Mouse (Mus musculus) adrenal gland (tissue): Measurements from ENCODE around the gene Atad5.

Source experiments
- intact Hi-C: fragments of 180-260 bp; cut with DNase I; formaldehyde crosslinking; loops from one replicate; pipeline ENCODE4 v1.15.1; 2025

Atad5 gene

DNA sequence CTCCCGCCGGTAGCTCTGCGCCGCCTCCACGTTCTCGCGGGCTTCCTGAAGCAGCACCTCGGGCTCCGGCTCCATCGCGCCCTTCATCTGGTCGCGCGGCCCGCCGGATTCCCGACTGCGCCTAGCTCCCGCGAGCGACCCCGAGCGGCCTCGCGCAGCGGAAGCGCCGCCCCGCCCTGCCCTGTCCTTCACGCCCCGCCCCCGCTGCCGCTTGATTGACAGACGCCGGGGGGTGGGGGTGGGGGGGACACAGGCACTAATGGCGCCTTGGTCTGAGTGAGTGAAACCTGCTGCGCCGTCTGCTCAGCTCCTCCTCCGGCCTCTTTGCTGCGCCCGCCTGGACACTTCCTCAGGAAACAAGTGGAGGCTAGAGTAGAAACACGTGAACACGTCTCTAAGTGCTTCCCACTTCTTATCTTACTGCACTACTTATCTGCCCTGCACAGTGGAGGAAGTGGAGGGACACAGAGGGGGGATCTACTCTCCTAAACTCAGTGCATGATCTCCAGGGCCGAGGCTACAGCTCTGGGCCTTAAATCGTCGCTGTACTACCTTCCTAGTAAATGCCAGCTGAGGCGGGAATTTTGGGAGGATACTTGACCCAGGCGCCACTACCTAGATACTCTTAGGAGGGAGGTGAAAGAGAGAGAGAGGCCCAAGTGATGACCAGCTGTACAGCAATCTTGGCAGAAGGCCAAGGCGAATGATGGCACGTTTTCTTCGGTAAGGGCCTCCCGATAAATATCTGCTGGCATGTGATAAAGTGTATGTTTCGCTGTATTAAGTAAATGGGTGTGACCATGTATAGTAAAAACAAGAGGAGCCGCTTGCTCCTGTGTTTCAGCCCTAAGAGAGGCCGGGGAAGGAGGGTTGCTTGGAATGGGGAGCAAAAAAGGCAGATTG, 8.1 kb upstream of the Atad5 start, which contains the start of gene Crlf3:
Gene Crlf3 (minus strand): TSS at position 166 of the 903 bp plus-strand sequence.
- intact Hi-C loops: loop anchor here (5.0 to 10.0 kb wide), 2 partner anchors 64 to 116 kb away; partner anchors contain the start of gene Tefm

DNA sequence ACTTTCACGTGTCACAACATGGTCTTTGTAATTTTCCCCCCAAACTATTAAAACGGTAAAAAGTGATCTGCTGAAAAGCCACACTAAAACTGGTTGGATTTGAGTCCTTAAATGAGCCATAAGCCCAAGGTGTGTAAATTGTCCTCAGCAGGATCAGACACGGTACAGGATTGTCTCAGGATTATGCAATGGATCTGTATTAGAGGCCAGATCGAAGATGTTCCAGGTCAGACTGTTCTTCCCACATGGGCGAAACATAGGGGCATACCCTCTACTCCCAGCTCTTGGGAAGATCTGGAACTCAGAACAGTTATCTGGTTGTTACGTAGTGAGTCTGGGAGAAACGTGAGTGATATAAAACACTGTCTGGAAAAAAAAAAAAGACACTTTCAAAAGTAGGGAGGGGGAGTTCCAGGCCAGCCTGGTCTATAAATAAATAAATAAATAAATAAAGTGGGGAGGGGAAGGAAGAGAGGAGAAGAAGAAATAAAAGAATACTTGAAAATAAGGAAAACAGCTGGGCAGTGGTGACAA, 7.3 kb upstream of the Atad5 start:
- intact Hi-C loops: loop anchor here (5.0 to 10.0 kb wide), 2 partner anchors 63 to 115 kb away; partner anchors contain the start of gene Tefm

DNA sequence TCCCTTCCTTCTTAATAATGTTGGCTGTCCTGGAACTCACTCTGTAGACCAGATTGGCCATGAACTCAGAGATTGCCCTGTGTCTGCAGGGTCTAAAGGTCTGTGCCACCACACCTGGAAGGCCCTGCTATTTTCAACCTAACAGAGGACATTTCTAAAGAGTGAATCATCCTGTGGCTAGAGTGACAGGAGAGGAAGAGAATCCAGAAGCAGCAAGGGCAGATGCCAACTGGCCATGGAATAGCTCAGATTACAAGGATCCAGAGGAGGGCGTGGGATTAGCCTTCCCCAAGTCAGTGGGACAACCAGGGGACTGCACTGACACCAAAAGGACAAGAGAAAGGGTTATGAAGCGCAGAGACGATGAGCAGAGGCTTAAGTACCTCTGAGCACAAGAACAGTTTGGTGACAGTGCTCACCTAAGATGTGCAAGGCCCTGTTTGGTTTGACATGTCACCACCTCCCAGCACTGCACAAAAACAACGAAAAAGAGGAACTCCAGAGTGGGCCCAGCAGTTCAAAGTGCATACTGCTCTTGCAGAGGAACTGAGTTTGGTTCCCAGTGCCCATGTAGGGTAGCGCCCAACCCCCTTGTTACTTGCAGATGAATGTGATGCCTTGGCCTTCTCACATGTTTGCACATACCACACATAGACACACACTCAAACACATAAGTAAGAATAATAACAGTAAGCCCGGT, 3.7 kb upstream of the Atad5 start:
- intact Hi-C loops: loop anchor here (10.0 kb wide), 1 partner anchor 59 kb away; the partner anchor contains the start of gene Tefm

DNA sequence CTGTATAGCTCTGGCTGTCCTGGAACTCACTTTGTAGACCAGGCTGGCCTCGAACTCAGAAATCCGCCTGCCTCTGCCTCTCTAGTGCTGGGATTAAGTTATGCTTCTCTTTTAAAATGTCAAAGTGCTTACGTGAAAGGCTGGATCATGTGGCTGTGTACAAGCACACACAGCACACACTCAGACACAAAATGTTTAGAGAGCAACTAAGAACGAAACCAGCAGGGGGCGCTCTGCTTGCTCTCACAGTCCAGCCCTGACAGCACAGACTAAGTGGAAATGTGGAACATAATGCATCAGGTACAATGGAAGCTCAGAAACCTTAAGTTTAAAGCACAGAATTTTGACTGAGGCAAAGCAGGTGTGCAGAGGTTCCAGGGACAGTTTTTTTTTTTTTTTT, 2.4 kb upstream of the Atad5 start:
- intact Hi-C loops: loop anchor here (10.0 kb wide), 1 partner anchor 58 kb away; the partner anchor contains the start of gene Tefm

DNA sequence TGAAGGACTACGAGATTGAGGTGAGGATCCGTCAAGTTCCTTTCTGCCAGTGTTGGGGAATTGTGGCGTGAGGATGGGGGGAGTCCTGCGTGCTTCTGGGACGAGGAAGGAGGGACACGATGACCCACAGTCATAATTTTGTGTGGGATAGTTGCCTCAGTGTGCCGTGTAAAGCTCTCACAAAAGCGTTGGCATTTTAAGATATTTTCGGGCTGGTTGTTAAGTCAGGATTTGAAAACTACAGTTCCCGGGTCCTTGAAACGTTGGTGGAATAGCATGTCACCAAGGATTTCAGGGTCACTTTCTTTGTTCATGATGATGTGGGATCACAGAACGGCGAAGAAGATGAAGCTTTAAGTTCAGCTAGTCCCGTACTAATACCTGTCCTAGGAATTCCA, 616 bp downstream of the Atad5 start:
- intact Hi-C loops: loop anchor here (10.0 kb wide), 1 partner anchor 55 kb away; the partner anchor contains the start of gene Tefm

DNA sequence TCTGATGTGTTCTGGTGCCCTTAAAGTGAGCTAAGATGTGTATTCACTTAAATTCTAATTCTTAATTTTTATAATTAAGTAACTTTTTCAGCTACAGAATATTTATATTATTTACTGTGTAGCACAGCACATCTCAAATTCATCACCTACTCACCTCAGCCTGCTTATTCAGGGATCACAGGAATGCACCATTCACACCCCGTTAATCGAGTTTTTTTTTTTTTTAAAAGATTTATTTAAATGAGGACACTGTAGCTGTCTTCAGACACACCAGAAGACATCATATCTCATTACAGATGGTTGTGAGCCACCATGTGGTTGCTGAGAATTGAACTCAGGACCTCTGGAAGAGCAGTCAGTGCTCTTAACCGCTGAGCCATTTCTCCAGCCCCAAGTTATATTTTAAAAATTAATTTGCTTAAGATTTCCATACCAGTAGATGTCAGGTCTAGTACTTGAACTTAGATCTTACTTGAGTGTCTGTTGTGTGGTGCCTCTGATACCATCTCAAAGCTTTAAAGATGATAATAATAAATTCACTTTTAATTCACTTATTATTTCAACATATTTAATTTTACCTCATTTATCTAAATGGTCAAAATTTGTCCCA, 1.5 kb downstream of the Atad5 start:
- intact Hi-C loops: no loop called here

DNA sequence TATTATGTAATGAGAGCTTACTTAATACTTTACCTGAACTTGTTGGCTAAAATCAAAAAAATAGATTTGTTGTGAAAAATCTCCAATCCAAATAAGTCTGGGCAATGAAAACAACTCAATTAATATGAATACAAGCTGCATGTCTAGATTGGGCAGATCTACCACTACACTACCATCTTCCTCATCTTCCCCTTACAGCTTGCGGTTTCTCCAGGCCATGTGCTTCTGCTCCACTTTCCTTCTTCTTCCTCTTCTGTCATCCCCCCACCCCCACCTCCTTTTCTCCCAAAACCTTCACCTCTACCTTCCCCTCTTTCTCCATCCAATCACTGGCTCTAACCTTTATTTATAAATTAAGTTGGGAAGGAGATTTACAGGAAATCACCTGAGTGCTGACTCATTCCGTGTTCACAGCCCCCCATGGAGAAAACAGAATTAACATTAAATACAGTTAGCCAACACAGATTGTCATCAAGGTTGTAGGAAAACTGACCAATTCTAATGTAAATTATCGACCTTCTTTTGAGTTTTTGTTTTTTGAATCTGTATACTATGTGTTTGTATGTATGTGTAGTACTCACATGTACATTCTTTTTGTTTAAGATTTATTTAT, 9.3 kb downstream of the Atad5 start:
- intact Hi-C loops: no loop called here

DNA sequence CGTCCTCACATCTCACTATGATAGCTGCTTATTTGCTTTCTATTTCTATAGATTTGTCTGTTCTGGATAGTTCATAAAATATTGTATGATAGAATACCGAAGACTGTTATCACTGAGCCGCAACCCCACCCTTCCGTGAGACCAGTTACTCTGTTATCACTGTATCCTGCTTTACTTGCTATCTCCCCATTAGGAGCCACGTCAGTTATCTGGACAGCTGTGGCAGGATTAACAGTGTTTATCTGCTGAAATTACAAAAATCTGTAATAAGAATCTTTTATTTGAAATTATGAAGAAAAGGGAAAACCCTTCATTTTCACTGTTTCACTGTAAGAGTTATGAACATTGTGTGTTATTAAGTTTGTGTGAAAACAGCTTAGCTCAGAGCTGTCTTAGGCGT, 12.1 kb downstream of the Atad5 start:
- intact Hi-C loops: no loop called here

DNA sequence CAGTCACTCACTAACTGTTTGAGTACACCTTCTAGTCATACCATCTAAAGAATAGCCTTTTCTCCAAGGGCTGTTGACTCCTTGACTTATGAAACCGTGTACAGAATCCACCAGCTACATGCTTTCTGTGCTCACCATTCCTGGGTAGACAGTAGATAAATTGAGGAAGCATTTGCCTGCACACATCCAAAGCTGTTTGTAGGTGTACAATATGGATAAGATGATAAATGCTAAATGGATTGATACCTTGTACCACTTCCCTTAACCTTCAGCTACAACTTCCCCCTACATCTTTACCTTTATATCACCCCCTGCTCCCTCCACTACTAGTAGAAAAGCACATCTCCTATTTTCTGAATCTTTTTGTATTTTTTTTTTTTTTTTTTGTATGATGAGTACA, 15.2 kb downstream of the Atad5 start:
- intact Hi-C loops: no loop called here

DNA sequence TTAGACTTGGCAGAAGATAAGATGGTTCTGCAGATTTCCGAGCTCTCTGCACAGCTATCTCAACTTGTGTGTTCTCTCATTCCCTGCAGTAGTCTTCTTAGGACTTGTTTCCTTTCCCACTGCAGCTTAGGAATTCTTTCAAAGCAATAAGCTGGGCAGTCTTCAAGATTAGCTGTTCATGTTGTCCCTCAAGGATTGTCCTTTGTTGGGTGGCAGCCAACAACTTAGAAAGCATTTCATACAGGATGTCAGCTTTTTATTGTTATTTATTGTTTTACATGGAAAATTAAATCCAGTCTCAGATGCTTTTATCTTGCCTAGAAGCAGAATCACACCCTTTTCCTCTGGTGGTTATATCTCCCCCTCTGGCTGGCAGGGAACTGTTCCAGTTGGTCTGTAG, 27.2 kb downstream of the Atad5 start:
- intact Hi-C loops: no loop called here

DNA sequence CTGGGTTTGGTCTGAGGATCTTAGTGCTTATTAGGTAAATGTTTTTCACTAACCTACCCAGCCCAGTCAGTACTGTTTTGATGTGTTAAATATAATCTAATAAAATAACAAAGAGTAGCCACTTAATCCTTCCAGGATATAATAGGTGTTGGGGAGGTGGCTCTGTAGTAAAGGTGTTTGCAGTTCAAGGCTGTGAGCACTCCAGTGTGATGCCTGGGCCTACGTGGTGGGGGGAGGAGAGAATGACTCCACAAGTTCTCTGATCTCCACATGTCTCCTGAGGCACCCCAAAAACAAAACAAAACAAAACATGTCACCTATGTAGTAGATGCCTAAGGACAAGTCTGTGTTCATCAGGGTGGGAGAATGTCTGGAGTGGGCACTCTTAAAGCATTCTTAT, 42.9 kb downstream of the Atad5 start:
- intact Hi-C loops: loop anchor here (10.0 kb wide), 1 partner anchor 87 kb away; no protein-coding TSS in a partner anchor

DNA sequence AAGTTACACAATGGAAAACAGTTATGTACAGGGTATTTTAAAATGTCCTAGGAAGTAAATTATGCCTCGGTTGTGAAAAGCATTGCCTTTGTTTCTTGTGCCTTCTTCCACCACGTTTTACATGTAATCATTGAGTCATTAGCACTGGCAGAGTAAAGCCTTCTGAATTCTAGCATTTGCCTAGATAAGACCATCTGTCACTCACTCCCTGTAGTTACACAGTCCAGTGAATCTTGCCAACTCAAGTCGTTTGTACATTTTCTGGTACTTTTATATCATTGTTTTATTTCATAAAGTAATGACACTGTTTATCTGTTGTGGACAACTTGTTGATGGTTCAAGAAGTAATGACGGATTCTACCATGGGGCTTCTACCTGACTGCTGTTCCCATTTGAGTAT, 45.5 kb downstream of the Atad5 start:
- intact Hi-C loops: loop anchor here (10.0 kb wide), 1 partner anchor 90 kb away; no protein-coding TSS in a partner anchor

DNA sequence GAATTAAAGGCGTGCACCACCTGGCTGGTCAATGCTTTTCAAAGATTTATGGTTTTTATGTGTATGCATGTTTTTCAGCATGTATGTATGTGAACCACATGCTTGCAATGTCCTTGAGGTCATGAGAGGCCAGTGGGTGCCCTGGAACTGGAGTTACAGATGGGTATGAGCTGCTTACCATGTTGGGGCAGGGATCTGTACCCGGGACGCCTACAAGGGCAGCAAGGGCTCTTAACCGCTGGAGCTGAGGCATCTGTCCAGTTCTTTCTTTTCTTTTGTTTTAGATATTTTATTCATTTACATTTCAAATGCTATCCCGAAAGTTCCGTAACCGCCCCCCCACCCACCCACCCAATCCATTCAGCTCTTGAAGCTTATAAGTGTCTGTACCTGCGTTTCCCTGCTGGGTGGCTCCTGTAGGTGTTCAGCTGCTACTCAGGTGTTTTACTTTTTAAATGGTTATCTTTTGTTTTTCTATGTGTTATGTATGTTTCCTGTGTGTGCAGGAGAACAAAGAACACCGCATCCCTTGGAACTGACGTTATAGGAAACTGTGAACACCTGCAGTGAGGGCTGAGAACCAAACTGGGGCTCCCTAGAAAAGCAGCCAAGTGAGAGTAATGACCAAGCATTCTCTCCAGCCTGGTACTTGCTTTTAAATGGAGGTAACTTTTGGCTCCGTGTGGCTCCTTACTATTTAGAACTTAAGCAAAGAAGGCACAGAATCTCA, 46.9 kb downstream of the Atad5 start:
- intact Hi-C loops: loop anchor here (10.0 kb wide), 1 partner anchor 91 kb away; no protein-coding TSS in a partner anchor

DNA sequence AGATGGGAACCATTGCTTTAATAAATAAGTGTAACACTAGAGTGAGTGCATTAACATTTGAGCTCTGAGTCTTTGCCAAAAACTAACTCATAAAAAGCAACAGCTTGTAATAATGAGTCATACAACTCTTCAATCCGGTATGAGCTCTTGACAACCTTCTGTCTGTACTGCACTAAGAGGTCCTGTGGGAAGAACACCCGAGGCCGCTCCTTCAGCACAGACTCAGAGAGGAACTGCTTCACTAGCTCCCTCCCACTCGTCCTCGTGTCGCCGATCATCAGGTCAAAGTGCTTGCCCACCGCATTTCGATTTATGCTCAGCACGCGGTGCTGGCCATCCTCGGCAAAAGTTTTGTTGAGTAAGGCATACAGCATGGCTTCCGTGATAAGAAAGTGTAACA, 47.6 kb downstream of the Atad5 start:
- intact Hi-C loops: loop anchor here (10.0 kb wide), 1 partner anchor 92 kb away; no protein-coding TSS in a partner anchor

DNA sequence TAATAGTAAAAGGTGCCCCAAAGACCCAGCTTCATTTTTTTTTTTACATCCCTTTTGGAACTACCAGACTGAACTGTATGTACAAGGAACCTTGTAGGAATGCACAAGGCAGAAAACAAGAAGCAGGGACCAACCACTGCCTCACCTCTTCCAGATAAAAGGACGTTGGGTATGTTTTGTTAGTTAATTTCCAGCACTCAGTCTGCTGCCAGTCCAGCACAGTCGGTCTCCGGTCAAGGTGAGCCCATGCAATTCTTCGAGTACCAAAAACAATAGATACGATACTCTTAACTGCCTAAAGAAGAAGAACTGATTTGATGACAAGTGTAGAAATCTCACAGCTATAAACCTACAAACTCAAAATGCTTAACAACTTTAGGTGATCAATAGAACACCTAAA, 48.6 kb downstream of the Atad5 start:
- intact Hi-C loops: loop anchor here (10.0 kb wide), 1 partner anchor 93 kb away; no protein-coding TSS in a partner anchor

DNA sequence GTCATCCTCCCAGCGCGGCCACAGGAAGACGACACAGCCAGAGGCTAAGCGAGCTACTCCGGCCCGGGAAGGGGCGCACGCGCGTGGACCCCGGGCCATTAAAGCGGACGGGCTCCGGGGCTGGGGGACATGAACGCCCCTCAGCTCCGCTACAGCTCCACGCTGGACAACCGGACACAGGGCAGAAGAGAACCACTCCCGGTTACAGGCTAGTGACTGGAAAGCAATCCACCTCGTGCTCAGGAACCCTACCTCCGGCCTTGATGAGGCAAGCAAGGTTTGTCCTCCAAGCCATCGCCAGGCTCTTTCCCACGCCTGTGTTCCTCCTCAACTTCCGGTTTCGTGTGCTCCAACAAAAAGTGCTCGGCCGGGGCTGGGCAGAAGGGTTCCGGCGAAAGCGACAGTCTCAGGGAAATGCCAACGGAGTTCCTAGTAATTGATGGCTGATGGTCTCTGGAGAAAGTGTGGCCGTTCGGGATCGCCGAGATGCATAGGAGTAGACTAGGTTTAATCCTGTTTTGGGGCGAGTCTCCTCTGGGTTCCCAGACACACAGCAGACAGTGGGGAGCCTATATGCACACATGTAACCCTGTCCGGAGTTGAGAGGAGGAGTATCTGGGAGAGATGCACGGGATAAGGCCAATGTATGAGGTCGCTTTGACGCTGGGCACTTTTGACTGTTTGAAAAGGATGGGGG, 52.8 kb downstream of the Atad5 start, which contains the start of gene Tefm:
Gene Tefm (minus strand): TSS at position 351 of the 697 bp plus-strand sequence.
- intact Hi-C loops: loop anchor here (5.0 to 10.0 kb wide), 2 partner anchors 40 to 57 kb away; partner anchors contain the start of genes Atad5, Crlf3 and Rnf135

DNA sequence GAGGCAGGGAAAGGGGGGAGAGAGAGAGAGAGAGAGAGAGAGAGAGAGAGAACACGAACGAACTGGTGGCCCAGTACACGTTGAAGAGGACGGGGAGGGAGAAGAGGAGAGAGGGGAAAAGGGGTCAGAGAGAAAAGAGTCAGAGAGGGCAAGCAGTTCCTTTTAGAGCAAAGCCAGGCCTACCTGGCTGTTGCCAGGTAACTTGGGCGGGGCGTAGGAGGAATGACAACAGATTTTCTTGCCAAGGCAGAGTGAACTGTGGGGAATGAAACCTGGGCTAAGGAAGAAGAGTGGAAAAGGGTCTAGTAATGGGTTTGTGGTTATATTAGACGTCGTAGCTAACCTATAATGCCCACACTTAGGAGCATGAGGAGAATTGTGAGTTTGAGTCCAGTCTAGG, 53.7 kb downstream of the Atad5 start:
- intact Hi-C loops: loop anchor here (5.0 to 10.0 kb wide), 2 partner anchors 39 to 58 kb away; partner anchors contain the start of genes Atad5, Crlf3 and Rnf135

DNA sequence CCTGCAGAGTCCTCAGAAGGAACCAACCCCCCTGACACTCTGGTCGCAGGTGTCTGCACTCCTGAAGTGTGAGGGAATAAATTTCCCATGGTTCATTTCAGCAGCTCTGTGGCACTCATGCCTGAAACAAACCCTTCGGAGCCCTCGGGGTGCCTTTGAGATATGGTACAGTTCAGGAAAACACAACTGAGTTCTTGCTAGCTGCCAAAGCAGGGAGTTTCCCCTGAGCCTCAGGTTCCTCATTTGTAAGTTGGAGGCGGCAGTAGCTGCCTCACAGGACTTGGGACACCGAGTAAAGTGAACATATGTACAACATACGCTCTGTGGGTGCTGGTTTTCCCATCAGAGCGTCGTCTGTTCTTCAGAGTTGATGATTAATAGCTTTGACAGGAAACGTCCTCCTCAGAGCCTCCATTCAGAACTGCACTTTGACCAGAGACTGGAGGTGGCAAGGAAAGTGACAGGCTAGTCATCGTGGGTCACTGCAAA, 56.6 kb downstream of the Atad5 start:
- intact Hi-C loops: loop anchor here (10.0 kb wide), 1 partner anchor 61 kb away; the partner anchor contains the start of genes Atad5 and Crlf3

DNA sequence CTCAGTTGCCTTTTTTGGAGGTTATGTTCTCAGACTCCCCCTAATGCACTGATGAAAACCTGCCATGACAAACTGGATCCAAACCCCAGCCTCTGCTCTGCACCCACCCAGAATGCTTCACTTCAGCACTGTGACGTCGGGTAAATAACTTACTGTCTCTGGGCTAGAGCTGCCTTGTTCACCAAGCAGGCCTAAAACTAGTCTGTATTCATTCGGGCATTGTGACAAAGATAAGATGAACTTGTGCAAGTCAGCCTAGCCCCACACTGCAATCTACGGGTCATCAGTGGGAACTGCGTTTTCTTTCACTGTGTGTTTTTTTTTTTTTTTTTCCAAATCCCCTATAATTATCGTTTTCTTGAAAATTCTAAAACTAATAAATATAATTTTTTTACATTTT, 58.5 kb downstream of the Atad5 start:
- intact Hi-C loops: loop anchor here (10.0 kb wide), 1 partner anchor 63 kb away; the partner anchor contains the start of genes Atad5 and Crlf3
